Mouse (Mus musculus) hindbrain, embryonic 11.5 days (tissue): ENCODE measurements at regions not wholly inside any gene's neighbourhood (a gene's known extent, or its start where the extent isn't known, plus 50 kb on each side); places are given as distances from the start of the nearest gene placed in this dataset.

Experiments used
- ATAC-seq: fragments of 200-750 bp; cut with Nextera tagmentation; 2 replicates; pipeline ENCODE4 v1.8.0; 2017; ENCODE audit warnings: mild to moderate bottlenecking, moderate TSS enrichment, moderate library complexity; ENCODE audit not compliant: low FRiP score
- DNase-seq: peaks from one replicate; pipeline ENCODE4 v3.0.0-alpha.2; 2015; ENCODE audit warnings: low spot score
- H3K27ac ChIP-seq: fragments of 300-500 bp; sonication (generic); 2 replicates; pipeline ENCODE4 v1.5.1; 2014; ENCODE audit warnings: mild to moderate bottlenecking, low read depth, low read length
- H3K27me3 ChIP-seq: fragments of 300-500 bp; sonication (generic); 2 replicates; pipeline ENCODE4 v1.6.1; 2014; ENCODE audit warnings: mild to moderate bottlenecking, low read length, moderate library complexity, mixed read lengths; ENCODE audit not compliant: control insufficient read depth, insufficient read depth
- H3K36me3 ChIP-seq: fragments of 300-500 bp; sonication (generic); 2 replicates; pipeline ENCODE4 v1.6.1; 2014; ENCODE audit warnings: mild to moderate bottlenecking, low read length, moderate library complexity, mixed read lengths; ENCODE audit not compliant: control insufficient read depth, insufficient read depth
- H3K4me1 ChIP-seq: fragments of 300-500 bp; sonication (generic); replicated peaks from 2 replicates; pipeline ENCODE4 v1.6.1; 2014; ENCODE audit warnings: low read length, mixed read lengths; ENCODE audit not compliant: control insufficient read depth, insufficient read depth
- H3K4me2 ChIP-seq: fragments of 300-500 bp; sonication (generic); replicated peaks from 2 replicates; pipeline ENCODE4 v1.6.1; 2014; ENCODE audit warnings: mild to moderate bottlenecking, low read depth, low read length
- H3K4me3 ChIP-seq: fragments of 300-500 bp; sonication (generic); 2 replicates; pipeline ENCODE4 v1.5.1; 2014; ENCODE audit warnings: low read depth, low read length
- H3K9ac ChIP-seq: fragments of 300-500 bp; sonication (generic); 2 replicates; pipeline ENCODE4 v1.6.1; 2014; ENCODE audit warnings: low read depth, low read length
- H3K9me3 ChIP-seq: fragments of 300-500 bp; sonication (generic); 2 replicates; pipeline ENCODE4 v1.6.1; 2016; ENCODE audit warnings: low read length; ENCODE audit not compliant: control insufficient read depth
- WGBS: fragments of 180-500 bp; shearing (Covaris S2); extraction: QIAGEN DNeasy Blood & Tissue Kit; methylation state at CpG from one replicate; pipeline ENCODE4 v1.1.7; 2014; 5-methylcytosine and 5-hydroxymethylcytosine counted together

DNA sequence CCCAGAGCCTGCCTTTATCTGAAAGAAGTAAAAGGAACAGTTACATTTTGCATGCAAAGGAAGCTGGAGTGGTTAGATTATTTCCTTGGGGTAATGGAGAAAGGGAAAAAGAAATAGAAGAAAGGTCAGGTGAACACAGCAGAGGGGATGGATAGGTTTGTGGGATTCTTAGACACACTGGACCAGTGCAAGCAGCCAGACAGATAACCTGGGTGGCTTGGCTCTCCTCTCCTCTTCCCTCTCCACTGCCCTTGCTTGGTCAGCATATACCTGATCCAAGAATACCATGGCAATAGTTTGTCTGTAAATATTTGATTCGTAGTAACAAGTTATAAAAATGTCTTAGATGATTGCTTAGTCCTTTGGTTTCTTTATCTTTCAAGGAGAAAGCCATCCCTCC is 59.9 kb upstream of the Slc30a5 start:
- Histone ChIP-seq H3K4me1 (no peaks in the 10 kb centered on the region), H3K27ac (no peak overlapping the region), H3K9me3 (no peaks in the 10 kb centered on the region), H3K36me3 (no peaks in the 10 kb centered on the region), H3K4me3 (no peak overlapping the region), H3K9ac (no peak overlapping the region), H3K4me2 (no peak overlapping the region), H3K27me3 (no peaks in the 10 kb centered on the region)
- DNase-seq (no peak), ATAC-seq (no peak)
- WGBS = 81% methylated on average over 1 of the region's 1 CpGs

GRCm38 (mm10) chr13:100892647-100893071 is 59.4 kb upstream of the Slc30a5 start:
- Histone ChIP-seq H3K4me2 (no peak overlapping the region; the same call in 1 of the 2 replicates), H3K4me3 (no peak overlapping the region), H3K4me1 (no peaks in the 10 kb centered on the region), H3K27me3 (no peaks in the 10 kb centered on the region), H3K9ac (no peak overlapping the region), H3K27ac (no peak overlapping the region), H3K36me3 (no peaks in the 10 kb centered on the region), H3K9me3 (no peaks in the 10 kb centered on the region)
- WGBS = 66% methylated on average over 13 of the region's 13 CpGs
- no peak for ATAC-seq
- no peak for DNase-seq

GRCm38 (mm10) chr13:100892204-100892603 is 59.0 kb upstream of the Slc30a5 start:
- Histone ChIP-seq H3K4me1 (no peaks in the 10 kb centered on the region), H3K4me2 (no peak overlapping the region; the same call in 1 of the 2 replicates), H3K9ac (no peak overlapping the region), H3K36me3 (no peaks in the 10 kb centered on the region), H3K27me3 (no peaks in the 10 kb centered on the region), H3K4me3 (no peak overlapping the region), H3K9me3 (no peaks in the 10 kb centered on the region), H3K27ac (no peak overlapping the region)
- ATAC-seq (no peak; the same call in 1 of the 2 replicates), DNase-seq (peak; percentile 90)
- 26% methylated on average over 13 of the region's 13 CpGs for WGBS

DNA sequence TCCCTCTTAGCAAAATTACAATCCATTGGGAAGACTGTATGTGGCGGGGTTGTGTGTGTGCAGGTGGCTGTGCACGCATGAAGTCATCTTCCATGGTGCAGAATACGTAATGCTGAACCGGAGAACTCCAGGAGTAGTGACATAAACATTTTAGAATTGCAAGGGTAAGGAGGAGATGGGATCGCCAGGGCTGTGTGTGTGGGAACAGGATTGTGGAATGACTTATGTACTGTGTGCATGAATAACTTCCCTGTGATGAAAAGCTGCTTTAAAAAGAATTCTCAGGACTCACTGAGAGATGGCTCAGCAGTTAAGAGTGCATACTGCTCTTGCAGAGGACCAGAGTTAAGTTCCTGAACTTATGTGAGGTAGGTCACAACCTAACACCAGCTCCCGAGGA is 57.2 kb upstream of the Slc30a5 start:
- H3K4me3 ChIP-seq = no peak overlapping the region
- H3K4me1 ChIP-seq = no peaks in the 10 kb centered on the region
- H3K27ac ChIP-seq = no peak overlapping the region
- no peaks in the 10 kb centered on the region for H3K9me3 ChIP-seq
- no peak overlapping the region for H3K4me2 ChIP-seq
- no peaks in the 10 kb centered on the region for H3K36me3 ChIP-seq
- no peak for ATAC-seq
- H3K27me3 ChIP-seq = no peaks in the 10 kb centered on the region
- no peak overlapping the region for H3K9ac ChIP-seq
- 88% methylated on average over 6 of the region's 6 CpGs for WGBS
- DNase-seq = no peak

- Histone ChIP-seq H3K36me3 (no peaks in the 10 kb centered on the region), H3K27ac (no peak overlapping the region), H3K4me3 (no peak overlapping the region), H3K4me2 (no peak overlapping the region), H3K9me3 (no peaks in the 10 kb centered on the region), H3K9ac (no peak overlapping the region), H3K27me3 (no peaks in the 10 kb centered on the region), H3K4me1 (no peaks in the 10 kb centered on the region)
- no peak for DNase-seq
- 84% methylated on average over 5 of the region's 5 CpGs for WGBS
- ATAC-seq = no peak
Measured at GRCm38 (mm10) chr13:100888481-100888880, 55.3 kb upstream of the Slc30a5 start.

DNA sequence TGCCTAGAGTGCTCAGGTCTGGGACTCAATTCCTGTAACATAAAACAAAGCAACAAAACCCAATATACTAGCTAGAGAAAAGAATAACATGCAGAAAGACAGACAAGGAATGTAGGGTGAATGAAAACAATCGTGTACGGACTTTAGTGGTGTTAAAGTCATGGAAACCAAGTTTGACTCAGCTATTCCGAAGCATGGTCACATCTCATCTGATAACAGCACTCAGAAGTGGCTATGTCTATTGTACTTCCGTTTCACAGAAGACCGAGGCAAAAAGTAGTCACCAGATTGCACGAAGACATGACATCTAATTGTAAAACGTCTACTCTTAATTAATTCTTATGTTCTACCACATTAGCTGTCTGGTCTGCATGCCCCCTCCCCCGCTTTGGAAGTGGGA is 50.5 kb upstream of the Slc30a5 start:
- no peak for ATAC-seq
- H3K4me1 ChIP-seq = no peaks in the 10 kb centered on the region
- no peak overlapping the region for H3K9ac ChIP-seq
- H3K9me3 ChIP-seq = no peaks in the 10 kb centered on the region
- H3K36me3 ChIP-seq = no peaks in the 10 kb centered on the region
- WGBS = 91% methylated on average over 8 of the region's 8 CpGs
- no peak for DNase-seq
- H3K4me2 ChIP-seq = no peak overlapping the region
- H3K27me3 ChIP-seq = no peaks in the 10 kb centered on the region
- H3K4me3 ChIP-seq = no peak overlapping the region
- no peak overlapping the region for H3K27ac ChIP-seq
